ENCODE assay signal across 14 mouse cellular contexts in the genomic region with DNA sequence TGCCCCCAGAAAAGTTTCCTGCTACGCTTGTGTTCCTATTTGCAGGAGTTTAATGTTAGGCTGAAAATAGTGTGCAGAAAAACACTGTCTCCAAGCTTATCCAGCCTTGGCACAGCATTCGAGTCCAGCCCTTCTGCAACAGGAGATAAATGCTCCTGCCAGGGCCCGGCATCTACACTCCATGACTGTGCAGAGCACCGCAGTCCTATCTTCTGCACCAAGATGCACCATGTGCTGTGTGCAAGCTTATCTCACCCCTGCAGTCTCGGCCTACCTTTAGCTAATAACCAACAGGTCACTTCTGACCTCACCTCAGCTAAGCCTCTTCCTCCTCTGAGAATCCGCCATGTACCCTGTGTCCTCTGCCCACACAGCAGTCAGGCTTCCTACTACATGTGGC. TPM values are rescaled to one million over a fixed set of nuclear protein-coding genes. Genes with fewer than 3 reads are reported as not detected.
A peak's percentile ranks its signal among the peaks of the same experiment; 100 is the strongest.
DNase-seq lines count a peak whose midpoint lies in the region; ATAC-seq and TF ChIP-seq lines count a peak whose summit lies in the region.
"Had no signal": no experiment of that assay in that cellular context is flagged by ENCODE, and none has a peak within 500 bp of the region (broad histone marks: within the 10 kb centered on the region; RNA-seq: fewer than 3 reads in every experiment).

No protein-coding gene starts in this region.

- no peak for TF ChIP-seq CTCF in gastrocnemius, adult 2 months (IDR thresholded peaks at IDR 0.05)
- TF ChIP-seq CTCF in G1E (IDR thresholded peaks at IDR 0.05; ENCODE audit: low read depth, low read length) = no peak

- no peak overlapping the region for H3K4me2 ChIP-seq in forebrain, embryonic 14.5 days (ENCODE audit: low read length)

- H3K36me3 ChIP-seq in G1E (replicated peaks) = peaks cover 87% of the 10 kb centered on the region
- H3K36me3 ChIP-seq in megakaryocyte, embryonic 14.5 days (replicated peaks; ENCODE audit: low read length) = peaks cover 92% of the 10 kb centered on the region
- peaks cover 58% of the 10 kb centered on the region for H3K36me3 ChIP-seq in forebrain, embryonic 14.5 days (ENCODE audit: control insufficient read depth, insufficient read depth, low read length)

- H3K9ac ChIP-seq in forebrain, embryonic 14.5 days (ENCODE audit: low read length) = no peak overlapping the region

- no peak overlapping the region for H3K4me3 ChIP-seq in gastrocnemius, adult 2 months
- H3K4me3 ChIP-seq in G1E (ENCODE audit: low read depth, low read length) = peak overlapping the region; percentile 14; the same call in 1 of the 2 replicates
- H3K4me3 ChIP-seq in megakaryocyte, embryonic 14.5 days (replicated peaks) = peak overlapping the region; percentile 60
- no peak overlapping the region for H3K4me3 ChIP-seq in forebrain, embryonic 14.5 days (ENCODE audit: low read depth, low read length)

- DNase-seq in gastrocnemius, adult 2 months = no peak
- no peak for DNase-seq in gastrocnemius, postnatal 14 days
- DNase-seq in G1E (ENCODE audit: low spot score) = peak; percentile 79
- no peak for DNase-seq in forebrain, embryonic 14.5 days (ENCODE audit: low spot score)
- DNase-seq in thymus, postnatal 0 days (ENCODE audit: low spot score) = no peak
- DNase-seq: adrenal gland, adult 2 months; cerebellum, adult 9-10 months; heart, adult 18-20 months; kidney, postnatal 4 days; lung, postnatal 4 days had no signal

- peaks cover 78% of the 10 kb centered on the region for H3K4me1 ChIP-seq in G1E (ENCODE audit: insufficient read depth, low read depth, low read length)
- H3K4me1 ChIP-seq in megakaryocyte, embryonic 14.5 days = peaks cover 87% of the 10 kb centered on the region
- no peaks in the 10 kb centered on the region for H3K4me1 ChIP-seq in forebrain, embryonic 14.5 days (ENCODE audit: control insufficient read depth, insufficient read depth, low read length)

- H3K27me3 ChIP-seq in G1E (ENCODE audit: insufficient read depth, low read length) = no peaks in the 10 kb centered on the region
- H3K27me3 ChIP-seq in megakaryocyte, embryonic 14.5 days (replicated peaks) = peaks cover 2% of the 10 kb centered on the region
- no peaks in the 10 kb centered on the region for H3K27me3 ChIP-seq in forebrain, embryonic 14.5 days (replicated peaks; ENCODE audit: control insufficient read depth, insufficient read depth, low read length)

- 93% methylated on average over 6 of the region's 6 CpGs for WGBS in forebrain, embryonic 14.5 days

- H3K27ac ChIP-seq in gastrocnemius, adult 2 months = peak overlapping the region; percentile 28
- H3K27ac ChIP-seq in forebrain, embryonic 14.5 days (ENCODE audit: low read depth, low read length) = no peak overlapping the region

- no peaks in the 10 kb centered on the region for H3K9me3 ChIP-seq in G1E (replicated peaks)
- no peaks in the 10 kb centered on the region for H3K9me3 ChIP-seq in megakaryocyte, embryonic 14.5 days
- H3K9me3 ChIP-seq in forebrain, embryonic 14.5 days (replicated peaks; ENCODE audit: control insufficient read depth, low read length) = no peaks in the 10 kb centered on the region

- intact Hi-C loops in gastrocnemius, adult 2 months (cut with DNase I) = no loop called here
- intact Hi-C loops in gastrocnemius, postnatal 14 days (cut with DNase I; ENCODE audit: low total_unique reads) = no loop called here

- peak; percentile 94 for ATAC-seq in G1E (ENCODE audit: extremely low read depth, insufficient number of reproducible peaks, low FRiP score, poor library complexity, severe bottlenecking)
- ATAC-seq in erythroid progenitor cell, adult 5-6 weeks (replicated peaks; ENCODE audit: low FRiP score, poor library complexity, severe bottlenecking) = peak; percentile 84
- no peak for ATAC-seq in inflammation-experienced regulatory T-cells, adult 6 months
- no peak for ATAC-seq in forebrain, embryonic 14.5 days

RNA-seq across cellular contexts. Expression of a gene that starts 19.3 kb away (rescaled TPM):
- total RNA-seq in gastrocnemius, adult 2 months (2021) = 1 to 10 TPM; 3.1 to 5.3 TPM
- 1 to 10 TPM; 7.9 to 9.6 TPM for total RNA-seq in gastrocnemius, postnatal 14 days (2021)
- total RNA-seq in G1E (2014; fragmentation: Nextera tagmentation) (13.7 and 22.0 TPM in 2 replicates), G1E (2017) (12.7 and 17.0 TPM in 2 replicates)
- 13.4 and 14.2 TPM in 2 replicates for polyA plus RNA-seq in G1E (2012)
- total RNA-seq in erythroid progenitor cell, adult 5-6 weeks (2015; ENCODE audit: low replicate concordance) = 13.0 and 14.1 TPM in 2 replicates
- 18.7 and 23.9 TPM in 2 replicates for total RNA-seq in erythroid progenitor cell, adult 5-6 weeks (2017; ENCODE audit: low replicate concordance)
- polyA plus RNA-seq in megakaryocyte, embryonic 14.5 days (2012; ENCODE audit: insufficient read depth, low replicate concordance) = 3.6 and 8.8 TPM in 2 replicates
- polyA plus RNA-seq in inflammation-experienced regulatory T-cells, adult 6 months (2017; shearing (Covaris generic)) = 10 to 100 TPM; 26.3 to 35.5 (median 32.8) TPM
- 31.2 and 32.6 TPM in 2 replicates for polyA plus RNA-seq in forebrain, embryonic 14.5 days (2014; fragmentation: Nextera tagmentation; extraction: Ambion mirVana)
- 30.0 and 36.0 TPM in 2 replicates for polyA plus RNA-seq in thymus, postnatal 0 days (2015; fragmentation: Nextera tagmentation; extraction: Ambion mirVana)

RNA-seq across cellular contexts. Expression of a gene that starts 21.9 kb away (rescaled TPM):
- 10 to 100 TPM; 25.6 to 29.6 TPM for total RNA-seq in gastrocnemius, adult 2 months (2021)
- total RNA-seq in gastrocnemius, postnatal 14 days (2021) = 10 to 100 TPM; 17.8 to 19.2 TPM
- 90.6 and 121 TPM in 2 replicates for total RNA-seq in G1E (2014; fragmentation: Nextera tagmentation)
- 26.3 and 27.0 TPM in 2 replicates for total RNA-seq in G1E (2017)
- polyA plus RNA-seq in G1E (2012) = 106 and 134 TPM in 2 replicates
- 75.9 and 106 TPM in 2 replicates for total RNA-seq in erythroid progenitor cell, adult 5-6 weeks (2015; ENCODE audit: low replicate concordance)
- total RNA-seq in erythroid progenitor cell, adult 5-6 weeks (2017; ENCODE audit: low replicate concordance) = 143 and 155 TPM in 2 replicates
- polyA plus RNA-seq in megakaryocyte, embryonic 14.5 days (2012; ENCODE audit: insufficient read depth, low replicate concordance) = 14.4 and 52.1 TPM in 2 replicates
- polyA plus RNA-seq in inflammation-experienced regulatory T-cells, adult 6 months (2017; shearing (Covaris generic)) = 10 to 100 TPM; 27.3 to 55.0 (median 45.7) TPM
- polyA plus RNA-seq in forebrain, embryonic 14.5 days (2014; fragmentation: Nextera tagmentation; extraction: Ambion mirVana) = 27.9 and 28.1 TPM in 2 replicates
- 38.5 and 39.4 TPM in 2 replicates for polyA plus RNA-seq in thymus, postnatal 0 days (2015; fragmentation: Nextera tagmentation; extraction: Ambion mirVana)

RNA-seq across cellular contexts. Expression of a gene that starts 23.5 kb away (rescaled TPM):
- total RNA-seq in gastrocnemius, adult 2 months (2021) = 10 to 100 TPM; 17.9 to 19.9 TPM
- 10 to 100 TPM; 18.4 to 24.4 TPM for total RNA-seq in gastrocnemius, postnatal 14 days (2021)
- total RNA-seq in G1E (2014; fragmentation: Nextera tagmentation) (0.19 and 0.30 TPM in 2 replicates), G1E (2017) (0.46 and 2.5 TPM in 2 replicates)
- 0.91 and 2.1 TPM in 2 replicates for polyA plus RNA-seq in G1E (2012)
- total RNA-seq in erythroid progenitor cell, adult 5-6 weeks (2015; ENCODE audit: low replicate concordance) = not detected in 2 replicates
- total RNA-seq in erythroid progenitor cell, adult 5-6 weeks (2017; ENCODE audit: low replicate concordance) = 2.3 and 5.0 TPM in 2 replicates
- 16.1 and 37.2 TPM in 2 replicates for polyA plus RNA-seq in megakaryocyte, embryonic 14.5 days (2012; ENCODE audit: insufficient read depth, low replicate concordance)
- under 1 TPM in 1 of 3 experiments, not detected in 2; 0.70 TPM for polyA plus RNA-seq in inflammation-experienced regulatory T-cells, adult 6 months (2017; shearing (Covaris generic))
- 9.9 and 13.7 TPM in 2 replicates for polyA plus RNA-seq in forebrain, embryonic 14.5 days (2014; fragmentation: Nextera tagmentation; extraction: Ambion mirVana)
- polyA plus RNA-seq in thymus, postnatal 0 days (2015; fragmentation: Nextera tagmentation; extraction: Ambion mirVana) = 10.6 and 11.2 TPM in 2 replicates

RNA-seq across cellular contexts. Expression of a gene that starts 30.6 kb away (rescaled TPM):
- total RNA-seq in gastrocnemius, adult 2 months (2021) = not detected
- total RNA-seq in gastrocnemius, postnatal 14 days (2021) = not detected
- not detected in 2 replicates for total RNA-seq in G1E (2014; fragmentation: Nextera tagmentation)
- not detected in 2 replicates for total RNA-seq in G1E (2017)
- 0.09 TPM in 1 of 2 replicates, not detected in the other for polyA plus RNA-seq in G1E (2012)
- total RNA-seq in erythroid progenitor cell, adult 5-6 weeks (2015; ENCODE audit: low replicate concordance) = not detected in 2 replicates
- not detected in 2 replicates for total RNA-seq in erythroid progenitor cell, adult 5-6 weeks (2017; ENCODE audit: low replicate concordance)
- not detected in 2 replicates for polyA plus RNA-seq in megakaryocyte, embryonic 14.5 days (2012; ENCODE audit: insufficient read depth, low replicate concordance)
- polyA plus RNA-seq in inflammation-experienced regulatory T-cells, adult 6 months (2017; shearing (Covaris generic)) = not detected
- 33.0 and 82.9 TPM in 2 replicates for polyA plus RNA-seq in forebrain, embryonic 14.5 days (2014; fragmentation: Nextera tagmentation; extraction: Ambion mirVana)
- 1.9 and 2.2 TPM in 2 replicates for polyA plus RNA-seq in thymus, postnatal 0 days (2015; fragmentation: Nextera tagmentation; extraction: Ambion mirVana)
- total RNA-seq: adrenal gland, adult 2 months; heart, adult 18-20 months; left cerebral cortex, postnatal 14 days had no signal
- polyA plus RNA-seq: adrenal gland, adult 2 months had no signal

RNA-seq across cellular contexts. Expression of a gene that starts 37.7 kb away (rescaled TPM):
- 100 to 1,000 TPM; 219 to 309 TPM for total RNA-seq in gastrocnemius, adult 2 months (2021)
- total RNA-seq in gastrocnemius, postnatal 14 days (2021) = 1,000 to 10,000 TPM; 1,024 TPM
- 230 and 2,260 TPM in 2 replicates for total RNA-seq in G1E (2014; fragmentation: Nextera tagmentation)
- 242 and 325 TPM in 2 replicates for total RNA-seq in G1E (2017)
- 3,927 and 4,410 TPM in 2 replicates for polyA plus RNA-seq in G1E (2012)
- 47,098 and 48,818 TPM in 2 replicates for total RNA-seq in erythroid progenitor cell, adult 5-6 weeks (2015; ENCODE audit: low replicate concordance)
- total RNA-seq in erythroid progenitor cell, adult 5-6 weeks (2017; ENCODE audit: low replicate concordance) = 9,652 and 12,236 TPM in 2 replicates
- polyA plus RNA-seq in megakaryocyte, embryonic 14.5 days (2012; ENCODE audit: insufficient read depth, low replicate concordance) = 5,345 and 12,498 TPM in 2 replicates
- 1 to 10 TPM; 3.7 to 7.5 (median 6.0) TPM for polyA plus RNA-seq in inflammation-experienced regulatory T-cells, adult 6 months (2017; shearing (Covaris generic))
- polyA plus RNA-seq in forebrain, embryonic 14.5 days (2014; fragmentation: Nextera tagmentation; extraction: Ambion mirVana) = 2,348 and 2,639 TPM in 2 replicates
- polyA plus RNA-seq in thymus, postnatal 0 days (2015; fragmentation: Nextera tagmentation; extraction: Ambion mirVana) = 616 and 668 TPM in 2 replicates

Comparison
In these comparisons a context has a peak if more than half of its experiments do, and no peak if none do; other contexts are left out.
1. H3K4me3 ChIP-seq: peak in G1E (single experiment) and megakaryocyte, embryonic 14.5 days (single experiment); none in gastrocnemius, adult 2 months (single experiment) and forebrain, embryonic 14.5 days (single experiment).
2. ATAC-seq: peak in G1E (single experiment) and erythroid progenitor cell, adult 5-6 weeks (single experiment); none in inflammation-experienced regulatory T-cells, adult 6 months (single experiment) and forebrain, embryonic 14.5 days (single experiment).